Mouse (Mus musculus): Measurements from ENCODE around the gene Spg11. TPM values are rescaled to one million over a fixed set of nuclear protein-coding genes. Genes with fewer than 3 reads are reported as not detected.

Spg11 gene
- polyA plus RNA-seq, 1 experiment from 2014 or later: 8.9 TPM

DNA sequence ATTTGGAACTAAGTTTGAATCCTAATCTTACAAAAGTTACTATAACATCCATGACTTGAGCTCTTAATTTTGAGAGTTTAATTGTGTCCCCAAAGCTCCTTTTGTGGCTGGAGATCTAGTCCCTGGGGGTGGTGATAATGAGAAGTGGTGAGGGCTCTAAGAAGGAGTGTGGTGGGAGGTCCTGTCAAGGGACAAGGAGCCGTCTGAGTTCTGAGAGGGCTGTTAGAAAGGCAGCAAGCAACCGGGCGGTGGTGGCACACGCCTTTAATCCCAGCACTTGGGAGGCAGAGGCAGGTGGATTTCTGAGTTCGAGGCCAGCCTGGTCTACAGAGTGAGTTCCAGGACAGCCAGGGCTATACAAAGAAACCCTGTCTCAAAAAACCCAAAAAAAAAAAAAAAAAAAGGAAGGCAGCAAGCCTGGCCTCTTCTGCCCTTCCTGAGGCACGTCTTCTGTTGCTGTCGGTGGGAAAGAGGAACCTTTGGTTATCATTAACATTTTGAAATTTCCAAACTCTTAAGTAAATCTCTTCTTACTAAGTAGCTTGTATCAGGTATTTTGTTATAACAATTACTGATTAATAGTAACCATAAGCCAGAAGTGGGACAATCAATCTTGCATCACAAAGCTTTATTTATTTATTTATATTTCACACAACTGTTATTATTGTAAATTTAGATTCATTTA is 35.6 kb upstream of the Spg11 start:
- no peak overlapping the region for H3K4me3 ChIP-seq
- ATAC-seq (ENCODE audit: low FRiP score): no peak
- H3K36me3 ChIP-seq: no peaks in the 10 kb centered on the region
- no peak overlapping the region for H3K27ac ChIP-seq
- no peaks in the 10 kb centered on the region for H3K9me3 ChIP-seq
- no peak overlapping the region for H3K4me2 ChIP-seq
- H3K9ac ChIP-seq: no peak overlapping the region
- 0 out of 2 replicates have a peak, but pooled peaks cover 3% of the 10 kb centered on the region for H3K27me3 ChIP-seq
- 89% methylated on average over 7 of the region's 7 CpGs for WGBS
- H3K4me1 ChIP-seq (replicated peaks): no peaks in the 10 kb centered on the region

DNA sequence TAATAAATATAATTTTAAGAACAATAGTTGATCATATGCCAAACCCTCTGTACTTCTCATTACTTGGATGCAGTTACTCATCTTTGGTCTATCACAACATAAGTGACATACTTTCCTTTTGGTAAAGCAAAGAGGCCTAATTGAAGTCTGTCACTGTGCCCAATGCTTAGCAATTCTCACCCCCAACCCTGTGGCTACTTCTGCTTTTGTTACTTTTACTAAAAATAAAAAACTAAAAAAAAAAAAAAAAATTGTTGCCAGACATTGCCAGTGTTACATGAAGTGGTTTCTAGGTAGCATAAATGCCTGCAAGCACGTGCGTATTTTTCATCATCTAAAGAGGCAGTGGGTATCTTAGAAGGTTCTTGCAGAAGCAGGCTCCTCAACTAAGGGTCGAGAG is 34.7 kb upstream of the Spg11 start:
- WGBS: 90% methylated on average over 3 of the region's 3 CpGs
- no peak overlapping the region for H3K9ac ChIP-seq
- no peak overlapping the region for H3K4me3 ChIP-seq
- H3K27ac ChIP-seq: no peak overlapping the region
- ATAC-seq (ENCODE audit: low FRiP score): no peak
- H3K27me3 ChIP-seq: 0 out of 2 replicates have a peak, but pooled peaks cover 7% of the 10 kb centered on the region
- H3K36me3 ChIP-seq: no peaks in the 10 kb centered on the region
- H3K4me2 ChIP-seq: no peak overlapping the region
- no peaks in the 10 kb centered on the region for H3K9me3 ChIP-seq
- H3K4me1 ChIP-seq (replicated peaks): peaks cover 7% of the 10 kb centered on the region

DNA sequence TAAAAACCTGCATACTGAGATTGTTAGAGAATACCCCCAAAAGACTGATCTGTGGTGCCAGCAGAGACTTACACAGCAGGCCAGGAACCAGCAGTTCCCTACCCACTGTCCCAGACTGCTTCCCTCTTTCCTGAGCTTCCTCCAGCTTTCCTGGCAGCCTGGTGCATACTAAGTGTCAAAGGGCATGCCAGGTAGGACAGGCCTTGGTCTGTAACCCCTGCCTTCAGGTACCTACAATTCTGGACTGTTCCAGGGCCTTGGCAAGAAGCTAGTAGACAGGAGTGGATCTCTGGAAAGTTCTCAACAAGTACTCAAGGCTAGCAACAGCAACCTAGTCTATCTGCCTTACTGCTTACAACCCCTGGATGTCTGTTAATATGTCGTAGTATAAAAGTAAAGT is 33.0 kb upstream of the Spg11 start:
- no peak overlapping the region for H3K4me3 ChIP-seq
- H3K27ac ChIP-seq: no peak overlapping the region
- 0 out of 2 replicates have a peak, but pooled peaks cover 7% of the 10 kb centered on the region for H3K27me3 ChIP-seq
- H3K36me3 ChIP-seq: no peaks in the 10 kb centered on the region
- ATAC-seq (ENCODE audit: low FRiP score): no peak
- peaks cover 10% of the 10 kb centered on the region for H3K4me1 ChIP-seq (replicated peaks)
- H3K9me3 ChIP-seq: no peaks in the 10 kb centered on the region
- no peak overlapping the region for H3K9ac ChIP-seq
- no peak overlapping the region for H3K4me2 ChIP-seq
- 95% methylated on average over 1 of the region's 1 CpGs for WGBS

DNA sequence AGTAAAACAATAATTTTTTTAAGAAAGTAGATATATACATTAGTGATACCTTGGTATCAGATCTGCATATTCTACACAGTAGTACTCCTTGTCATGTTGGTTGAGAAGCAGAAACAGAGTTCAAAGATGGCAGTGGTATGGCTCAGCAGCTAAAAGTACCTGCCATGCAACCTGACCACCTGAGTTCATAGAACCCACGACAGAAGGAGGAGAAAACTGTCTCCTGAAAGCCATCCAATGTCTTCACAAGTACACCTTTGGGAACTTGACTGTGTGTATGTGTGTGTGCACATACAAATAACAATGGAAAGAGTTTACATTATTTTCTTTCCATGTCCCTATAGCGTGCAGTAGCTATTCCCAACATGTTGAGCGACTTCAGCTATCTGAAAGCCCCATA is 31.5 kb upstream of the Spg11 start:
- Histone ChIP-seq H3K4me2 (no peak overlapping the region), H3K27ac (no peak overlapping the region), H3K36me3 (no peaks in the 10 kb centered on the region), H3K27me3 (0 out of 2 replicates have a peak, but pooled peaks cover 7% of the 10 kb centered on the region), H3K9ac (no peak overlapping the region), H3K4me3 (no peak overlapping the region), H3K4me1 (replicated peaks) (peaks cover 10% of the 10 kb centered on the region), H3K9me3 (no peaks in the 10 kb centered on the region)
- ATAC-seq (ENCODE audit: low FRiP score): no peak
- WGBS: 88% methylated on average over 3 of the region's 3 CpGs

DNA sequence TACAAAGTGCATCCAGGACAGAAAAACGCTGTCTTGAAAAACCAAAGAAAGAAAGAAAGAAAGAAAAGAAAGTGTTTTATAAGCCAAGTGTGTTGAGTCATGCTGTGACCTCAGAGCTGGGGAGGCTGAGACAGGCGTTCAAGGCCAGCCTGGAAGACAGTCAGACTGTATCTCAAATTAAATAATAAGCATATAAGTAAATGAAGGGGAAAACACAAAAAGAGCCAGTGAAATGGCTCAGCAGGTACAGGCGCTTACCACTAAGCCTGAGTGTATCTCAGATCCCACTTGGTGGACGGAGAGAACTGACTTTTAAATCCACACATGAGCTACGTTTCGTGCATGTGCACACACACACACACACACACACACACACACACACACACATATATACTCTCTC is 31.1 kb upstream of the Spg11 start:
- Histone ChIP-seq H3K9me3 (no peaks in the 10 kb centered on the region), H3K4me1 (replicated peaks) (peaks cover 10% of the 10 kb centered on the region), H3K4me2 (peak overlapping the region; percentile 94; the same call in 1 of the 2 replicates), H3K9ac (no peak overlapping the region), H3K27ac (no peak overlapping the region), H3K36me3 (no peaks in the 10 kb centered on the region), H3K4me3 (no peak overlapping the region), H3K27me3 (0 out of 2 replicates have a peak, but pooled peaks cover 7% of the 10 kb centered on the region)
- 91% methylated on average over 6 of the region's 6 CpGs for WGBS
- no peak for ATAC-seq (ENCODE audit: low FRiP score)

DNA sequence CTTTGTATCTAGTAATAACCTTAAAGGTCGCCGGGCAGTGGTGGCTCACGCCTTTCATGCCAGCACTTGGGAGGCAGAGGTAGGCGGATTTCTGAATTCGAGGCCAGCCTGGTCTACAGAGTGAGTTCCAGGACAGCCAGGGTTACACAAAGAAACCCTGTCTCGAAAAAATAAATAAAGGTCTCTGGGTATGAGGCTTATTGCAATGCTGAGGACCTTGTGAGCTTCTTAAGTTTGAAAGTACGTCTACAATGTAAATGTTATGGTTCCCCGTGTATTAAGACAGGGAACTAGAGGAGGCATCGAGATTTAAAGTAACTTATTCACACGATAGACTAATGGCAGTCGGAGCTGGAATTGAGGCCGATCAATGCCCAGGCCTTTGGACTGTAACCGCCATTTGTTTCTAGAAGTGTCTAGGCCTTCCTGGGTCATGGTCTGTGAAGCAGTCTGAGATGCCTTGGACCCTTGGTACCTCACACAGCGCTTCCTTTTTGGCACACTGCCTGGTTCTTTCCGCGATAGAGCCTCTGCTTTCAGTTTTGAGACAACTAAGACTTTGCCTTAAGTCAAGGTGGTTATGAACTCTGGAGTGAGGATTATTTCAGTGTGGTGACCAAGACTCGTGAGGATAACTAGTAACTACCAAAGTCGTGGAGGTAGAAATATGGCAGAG is 30.2 kb upstream of the Spg11 start:
- peak overlapping the region; percentile 79; the same call in 1 of the 2 replicates for H3K9ac ChIP-seq
- peaks cover 10% of the 10 kb centered on the region for H3K4me1 ChIP-seq (replicated peaks)
- H3K27me3 ChIP-seq: 0 out of 2 replicates have a peak, but pooled peaks cover 7% of the 10 kb centered on the region
- WGBS: 36% methylated on average over 18 of the region's 18 CpGs
- peak overlapping the region; percentile 94 for H3K4me2 ChIP-seq
- H3K9me3 ChIP-seq: no peaks in the 10 kb centered on the region
- no peak overlapping the region for H3K27ac ChIP-seq
- no peaks in the 10 kb centered on the region for H3K36me3 ChIP-seq
- peak overlapping the region; percentile 65 for H3K4me3 ChIP-seq
- ATAC-seq (ENCODE audit: low FRiP score): peak; percentile 11; the same call in 1 of the 2 replicates

DNA sequence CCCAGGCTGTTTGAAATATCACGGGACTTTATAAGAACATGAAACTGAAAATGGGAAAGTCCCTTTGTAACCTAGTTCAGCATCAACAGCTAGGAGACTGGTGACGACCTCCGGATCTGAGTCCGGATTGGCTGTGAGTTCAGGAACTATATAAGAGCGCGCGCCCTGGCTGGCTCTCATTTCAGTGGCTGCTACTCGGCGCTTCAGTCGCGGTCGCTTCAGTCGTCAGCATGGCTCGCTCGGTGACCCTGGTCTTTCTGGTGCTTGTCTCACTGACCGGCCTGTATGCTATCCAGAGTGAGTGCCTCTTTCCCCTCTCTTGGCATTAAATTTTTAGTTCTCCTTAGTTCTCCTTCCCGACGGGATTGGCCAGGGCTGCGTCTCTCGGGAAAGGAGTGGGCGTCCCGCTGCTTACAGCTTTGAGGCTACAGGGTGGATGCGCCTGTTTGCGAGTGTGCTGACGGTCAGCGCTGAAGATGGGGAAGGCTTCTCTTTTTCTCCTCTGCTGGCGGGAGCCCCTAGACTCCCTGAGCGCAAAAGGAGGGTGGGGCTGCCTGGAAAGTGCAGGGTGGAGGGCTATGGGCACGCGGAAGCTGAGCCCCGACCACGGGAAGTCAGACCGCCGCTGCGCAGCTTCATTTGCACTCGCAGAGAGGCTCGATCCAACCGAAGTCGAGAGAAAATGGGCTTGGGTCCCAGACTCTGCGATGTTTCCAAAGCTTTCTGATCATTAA is 29.5 kb upstream of the Spg11 start, which contains the start of gene B2m:
Gene B2m, plus strand, starts transcription at position 179 of the 734 bp plus-strand sequence.
- Histone ChIP-seq H3K36me3 (no peaks in the 10 kb centered on the region), H3K4me1 (replicated peaks) (peaks cover 10% of the 10 kb centered on the region), H3K9me3 (no peaks in the 10 kb centered on the region), H3K27me3 (0 out of 2 replicates have a peak, but pooled peaks cover 7% of the 10 kb centered on the region), H3K4me3 (peak within 1 kb of the TSS; percentile 65), H3K4me2 (peak within 1 kb of the TSS; percentile 94), H3K27ac (peak within 1 kb of the TSS; percentile 73; the same call in 1 of the 2 replicates), H3K9ac (peak within 1 kb of the TSS; percentile 79)
- peak; percentile 98 for ATAC-seq (ENCODE audit: low FRiP score)
- under 1% methylated on average over 40 of the region's 40 CpGs for WGBS

DNA sequence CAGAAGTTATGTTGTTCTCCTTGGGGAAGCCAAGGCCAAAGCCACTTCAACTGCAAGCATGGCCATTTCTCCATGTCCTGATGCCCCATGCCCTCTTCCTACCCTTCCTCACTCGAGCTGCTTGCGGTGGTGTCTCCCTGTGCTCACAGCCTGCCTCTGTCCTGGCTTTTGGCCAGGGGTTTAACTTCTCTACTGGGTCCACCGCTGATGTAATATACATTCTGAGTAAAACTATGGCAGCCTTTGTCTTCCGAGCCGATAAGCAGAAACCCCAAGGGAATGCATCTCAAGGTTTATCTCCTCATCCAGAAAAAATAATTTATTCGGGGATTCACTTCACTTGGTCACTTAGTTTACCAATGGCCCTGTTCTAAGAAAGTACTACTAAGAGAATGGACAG is 28.5 kb upstream of the Spg11 start:
- Histone ChIP-seq H3K4me2 (no peak overlapping the region), H3K4me3 (no peak overlapping the region), H3K9ac (no peak overlapping the region), H3K27me3 (0 out of 2 replicates have a peak, but pooled peaks cover 7% of the 10 kb centered on the region), H3K27ac (no peak overlapping the region), H3K9me3 (no peaks in the 10 kb centered on the region), H3K4me1 (replicated peaks) (peaks cover 10% of the 10 kb centered on the region), H3K36me3 (no peaks in the 10 kb centered on the region)
- WGBS: 71% methylated on average over 6 of the region's 6 CpGs
- no peak for ATAC-seq (ENCODE audit: low FRiP score)

DNA sequence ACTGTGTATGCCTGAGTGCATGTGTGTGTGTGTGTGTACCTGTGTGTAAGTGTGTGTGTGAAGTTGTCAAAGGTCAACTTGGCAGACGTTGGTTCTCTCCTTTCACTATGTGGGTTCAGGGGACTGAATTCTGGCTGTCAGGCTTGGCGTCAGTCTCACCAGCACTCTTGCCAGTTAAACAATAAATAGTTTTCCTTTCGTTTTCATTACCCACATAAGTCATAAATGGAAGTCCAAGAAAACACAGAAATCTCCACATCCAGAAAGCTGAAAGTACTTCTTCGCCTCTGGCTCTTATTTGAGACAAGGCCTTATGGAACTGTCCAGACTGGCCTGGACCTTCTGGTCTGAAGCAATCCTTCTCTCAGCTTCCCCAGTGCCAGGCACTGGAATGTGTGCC is 27.6 kb upstream of the Spg11 start:
- no peak overlapping the region for H3K27ac ChIP-seq
- 72% methylated on average over 4 of the region's 4 CpGs for WGBS
- H3K27me3 ChIP-seq: 0 out of 2 replicates have a peak, but pooled peaks cover 7% of the 10 kb centered on the region
- H3K36me3 ChIP-seq: no peaks in the 10 kb centered on the region
- H3K4me3 ChIP-seq: no peak overlapping the region
- no peaks in the 10 kb centered on the region for H3K9me3 ChIP-seq
- no peak overlapping the region for H3K9ac ChIP-seq
- ATAC-seq (ENCODE audit: low FRiP score): no peak
- no peak overlapping the region for H3K4me2 ChIP-seq
- peaks cover 10% of the 10 kb centered on the region for H3K4me1 ChIP-seq (replicated peaks)

DNA sequence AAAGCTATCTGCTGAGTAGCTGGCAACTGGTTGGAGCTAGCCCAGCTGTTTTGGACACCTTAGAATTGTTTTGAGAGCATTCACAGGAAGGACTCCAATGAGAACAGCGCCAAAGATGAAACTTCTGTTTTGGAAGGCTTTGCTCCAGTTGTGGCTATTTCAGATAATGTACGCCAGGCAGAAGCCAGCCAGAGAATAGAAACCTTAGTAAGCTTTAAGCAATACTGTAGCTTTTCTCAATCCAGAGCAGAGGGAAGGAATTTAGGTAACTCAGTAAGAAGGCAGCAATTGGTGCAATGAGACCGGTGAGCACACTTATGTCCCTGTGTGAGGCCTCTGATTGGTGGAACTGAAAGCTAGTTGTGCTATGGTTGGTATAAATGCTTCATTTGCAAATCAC is 24.9 kb upstream of the Spg11 start:
- H3K27me3 ChIP-seq: no peaks in the 10 kb centered on the region
- no peak overlapping the region for H3K4me3 ChIP-seq
- H3K4me2 ChIP-seq: no peak overlapping the region
- no peaks in the 10 kb centered on the region for H3K36me3 ChIP-seq
- H3K9ac ChIP-seq: no peak overlapping the region
- no peak for ATAC-seq (ENCODE audit: low FRiP score)
- H3K9me3 ChIP-seq: no peaks in the 10 kb centered on the region
- 93% methylated on average over 3 of the region's 3 CpGs for WGBS
- H3K27ac ChIP-seq: no peak overlapping the region
- H3K4me1 ChIP-seq (replicated peaks): peaks cover 6% of the 10 kb centered on the region

DNA sequence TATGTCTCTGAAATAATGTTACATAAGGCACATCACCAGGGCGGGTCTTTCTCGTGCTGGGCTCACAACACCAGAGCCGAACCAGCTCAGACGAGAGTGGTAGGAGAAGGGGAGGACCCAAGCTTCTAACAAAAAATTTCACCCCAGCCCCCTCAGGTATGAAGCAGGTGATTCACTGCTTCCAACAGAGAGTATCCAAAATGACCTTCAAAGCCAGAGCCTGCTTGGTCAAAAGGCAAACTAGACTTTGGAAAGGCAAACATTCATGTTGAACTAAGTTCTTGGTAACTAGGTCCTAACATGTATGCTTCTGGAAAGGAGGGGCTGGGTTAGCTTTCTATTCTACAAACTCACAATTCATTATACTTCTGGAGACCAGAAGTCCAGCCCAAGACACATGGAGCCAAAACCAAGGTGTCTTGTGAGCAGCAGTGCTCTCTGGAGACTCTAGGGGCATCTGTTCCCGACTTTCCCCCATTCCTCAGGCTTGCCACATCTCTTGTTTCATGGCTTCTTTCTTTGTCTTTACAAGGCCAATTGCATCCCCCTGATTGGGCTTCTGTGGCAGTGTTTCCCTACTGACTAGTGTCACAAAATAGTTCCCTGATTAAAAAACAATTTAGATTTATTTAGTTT is 23.3 kb upstream of the Spg11 start:
- Histone ChIP-seq H3K4me3 (no peak overlapping the region), H3K9ac (no peak overlapping the region), H3K27ac (no peak overlapping the region), H3K9me3 (no peaks in the 10 kb centered on the region), H3K4me1 (replicated peaks) (no peaks in the 10 kb centered on the region), H3K36me3 (no peaks in the 10 kb centered on the region), H3K4me2 (no peak overlapping the region), H3K27me3 (no peaks in the 10 kb centered on the region)
- WGBS: 83% methylated on average over 5 of the region's 5 CpGs
- no peak for ATAC-seq (ENCODE audit: low FRiP score)

DNA sequence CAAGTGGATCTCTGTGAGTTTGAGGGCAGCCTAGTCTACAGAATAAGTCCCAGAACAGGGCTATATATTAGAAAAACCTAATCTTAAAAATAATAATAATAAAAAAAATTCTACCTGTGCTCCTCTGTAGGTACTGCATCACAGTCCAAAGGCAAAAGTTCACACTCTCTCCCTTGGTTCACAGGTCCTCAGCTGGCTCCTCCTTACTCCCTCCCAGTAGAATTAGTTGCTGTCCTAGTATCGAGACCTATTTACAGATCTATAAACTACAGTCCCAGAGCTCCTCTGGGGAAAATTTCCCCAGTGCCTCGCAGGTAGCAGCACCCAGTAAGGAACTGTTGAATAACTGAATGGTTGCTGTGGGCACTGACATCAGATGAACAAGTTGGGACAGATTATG is 22.6 kb upstream of the Spg11 start:
- H3K4me2 ChIP-seq: no peak overlapping the region
- no peak for ATAC-seq (ENCODE audit: low FRiP score)
- no peaks in the 10 kb centered on the region for H3K4me1 ChIP-seq (replicated peaks)
- no peak overlapping the region for H3K4me3 ChIP-seq
- WGBS: 90% methylated on average over 2 of the region's 2 CpGs
- no peaks in the 10 kb centered on the region for H3K9me3 ChIP-seq
- H3K27me3 ChIP-seq: no peaks in the 10 kb centered on the region
- H3K27ac ChIP-seq: no peak overlapping the region
- no peak overlapping the region for H3K9ac ChIP-seq
- H3K36me3 ChIP-seq: no peaks in the 10 kb centered on the region

Data from hindbrain, embryonic 13.5 days (tissue).